Mouse (Mus musculus): ENCODE data around the gene Glyr1.

Gene Glyr1

DNA sequence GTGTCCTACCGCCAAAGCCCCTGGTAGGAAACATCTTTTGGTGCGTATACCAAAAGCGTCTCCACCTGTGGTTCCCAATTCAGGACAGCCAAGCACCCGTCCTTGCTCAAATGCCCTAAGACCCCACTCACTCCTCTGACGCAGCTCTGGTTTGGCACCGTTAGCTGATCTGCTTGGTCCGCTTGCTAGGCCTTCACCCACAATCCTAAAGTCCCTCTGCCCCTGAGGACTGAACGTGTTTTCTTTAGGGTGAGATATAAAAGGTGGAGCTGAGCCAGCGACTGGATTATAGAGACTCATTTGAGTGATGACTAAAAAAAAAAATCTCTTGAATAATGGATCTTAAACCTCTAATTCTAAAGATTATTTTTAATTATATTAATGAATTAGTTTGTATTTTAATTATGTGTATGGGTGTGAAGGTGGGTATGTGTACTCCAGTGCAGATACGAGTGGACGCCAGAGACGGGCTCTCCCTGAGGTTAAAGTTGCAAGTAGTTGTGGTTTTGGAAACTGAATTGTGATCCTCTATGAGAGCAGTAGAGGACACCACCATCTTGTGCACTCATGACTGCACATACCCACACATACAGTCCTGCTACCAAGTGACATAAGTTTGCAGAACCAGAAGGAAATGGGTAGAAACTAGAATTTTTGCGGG is 84.8 kb downstream of the Glyr1 start:
- peak in 1 of 2 experiments; percentile 43 for DNase-seq (ENCODE audit: inconsistent age in 2 of 2, low spot score in 1 of 2)

All from adrenal gland, adult (tissue).